Mouse (Mus musculus) 3T3-L1 (cell line): ENCODE measurements around the gene Xpnpep3.
"Not testable (repeated sequence)": the region's sequence is repeated elsewhere in the genome, so short reads cannot be mapped to it uniquely, and the experiment has no call there.

Experiments
- DNase-seq: peaks from one replicate; pipeline ENCODE4 v3.0.0-alpha.2; 2015; ENCODE audit warnings: low read depth, low spot score

The Xpnpep3 gene

GRCm38 (mm10) chr15:81399297-81399637 is 671 bp upstream of the Xpnpep3 start:
- DNase-seq, result no peak

GRCm38 (mm10) chr15:81405008-81405407 is 5.1 kb downstream of the Xpnpep3 start:
- no peak for DNase-seq

DNA sequence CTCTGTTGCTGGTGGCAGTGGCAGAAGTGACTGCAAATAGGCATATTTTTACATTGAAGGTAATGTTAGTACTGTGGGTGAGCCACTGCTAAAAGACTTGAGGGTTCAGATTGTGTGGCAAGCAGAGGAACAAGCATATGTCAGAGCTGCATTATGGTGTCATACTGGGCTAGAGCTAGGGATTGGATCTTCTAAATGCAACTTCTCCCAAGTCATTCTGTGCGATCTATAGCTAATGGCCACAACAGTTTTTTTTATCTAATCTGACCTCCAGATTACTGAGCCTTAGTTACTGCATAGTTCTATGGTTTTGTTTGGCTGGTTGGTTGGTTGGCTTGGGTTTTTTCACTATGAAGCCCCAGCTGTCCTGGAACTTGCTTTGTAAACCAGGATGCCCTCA is 8.3 kb downstream of the Xpnpep3 start, which contains the start of gene Dnajb7:
Gene Dnajb7 (minus strand): TSS at position 101 of the 400 bp plus-strand sequence.
- DNase-seq, result no peak

DNA sequence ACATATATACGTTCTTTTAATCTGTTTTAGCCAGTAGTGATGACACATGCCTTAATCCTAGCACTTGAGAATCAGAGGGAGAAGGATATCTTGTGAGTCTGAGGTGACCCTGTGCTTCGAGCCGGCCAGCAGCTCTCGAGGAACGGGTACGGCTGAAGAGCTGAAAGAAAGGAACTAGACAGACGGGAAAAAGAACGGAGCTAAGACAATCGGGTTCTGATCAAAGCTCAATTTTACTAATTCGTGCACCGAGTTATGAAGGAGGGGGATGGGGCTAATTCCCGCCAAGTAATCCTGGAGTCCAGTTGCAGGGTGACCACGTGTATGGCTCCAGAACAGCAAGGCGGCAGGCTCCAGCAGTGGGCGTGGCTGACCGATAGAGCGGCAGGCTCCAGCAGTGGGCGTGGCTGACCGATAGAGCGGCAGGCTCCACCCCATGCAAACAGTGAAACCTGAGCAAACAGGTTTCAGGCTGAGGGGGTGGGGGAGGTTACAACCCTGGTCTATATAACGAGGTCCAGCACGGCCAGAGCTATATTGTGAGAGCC is 16.9 kb downstream of the Xpnpep3 start:
- not testable (repeated sequence) for DNase-seq

DNA sequence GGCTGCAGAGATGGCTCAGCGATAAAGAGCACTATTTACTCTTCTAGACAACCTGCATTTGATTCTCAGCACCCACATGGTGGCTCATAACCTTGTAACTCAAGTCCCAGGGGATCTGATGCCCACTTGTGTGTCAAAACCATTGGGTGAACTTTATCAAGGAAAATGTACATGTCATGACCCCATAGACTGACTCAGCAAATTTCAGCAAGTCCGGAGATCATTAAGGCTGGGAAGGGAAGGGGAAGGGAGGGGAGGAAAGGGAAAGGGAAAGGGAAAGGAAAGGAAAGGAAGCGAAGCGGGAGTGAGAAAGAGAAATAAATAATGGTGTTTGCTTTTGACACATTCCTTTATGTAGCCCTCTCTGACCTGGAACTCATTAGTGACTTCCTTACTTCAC is 18.1 kb downstream of the Xpnpep3 start:
- DNase-seq, result no peak

DNA sequence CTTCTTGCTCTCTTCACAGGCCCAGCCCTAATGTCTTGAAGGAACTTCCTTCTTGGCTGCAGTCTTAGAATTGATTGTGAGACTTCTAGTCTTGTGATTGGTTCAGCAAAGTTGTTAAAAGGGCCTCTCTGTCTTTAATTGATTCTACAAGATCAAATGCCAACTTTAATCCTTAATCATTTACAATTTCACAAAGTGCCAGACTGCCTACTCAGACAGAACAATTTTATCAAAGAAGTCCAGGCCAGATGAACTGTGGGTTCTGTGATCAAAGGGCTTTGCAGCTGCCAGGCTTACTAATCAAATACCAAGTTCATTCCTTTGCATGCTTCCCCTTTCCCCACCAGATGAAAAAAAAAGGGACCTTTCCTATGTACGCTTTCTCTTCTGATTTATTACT is 21.5 kb downstream of the Xpnpep3 start:
- no peak for DNase-seq

GRCm38 (mm10) chr15:81422156-81422681 is 22.3 kb downstream of the Xpnpep3 start:
- DNase-seq, result no peak

DNA sequence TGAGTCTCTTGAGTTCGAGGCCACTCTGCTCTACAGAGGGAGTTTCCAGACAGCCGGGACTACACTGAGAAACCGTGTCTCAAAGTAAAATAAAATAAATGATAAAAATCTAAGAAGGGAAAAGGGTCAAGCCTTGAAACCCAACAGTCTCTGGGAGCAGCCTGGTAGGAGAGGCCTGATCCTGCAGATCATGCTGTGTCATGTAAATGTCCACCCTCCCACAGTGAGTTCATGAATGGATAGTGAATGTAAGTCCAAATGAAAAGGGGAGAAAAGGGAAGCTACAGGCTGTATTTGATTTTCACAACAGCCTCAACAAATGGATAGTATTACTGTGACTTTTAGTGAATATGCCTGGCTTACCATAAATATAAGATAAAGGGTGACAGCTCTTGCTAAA is 25.4 kb downstream of the Xpnpep3 start:
- no peak for DNase-seq

DNA sequence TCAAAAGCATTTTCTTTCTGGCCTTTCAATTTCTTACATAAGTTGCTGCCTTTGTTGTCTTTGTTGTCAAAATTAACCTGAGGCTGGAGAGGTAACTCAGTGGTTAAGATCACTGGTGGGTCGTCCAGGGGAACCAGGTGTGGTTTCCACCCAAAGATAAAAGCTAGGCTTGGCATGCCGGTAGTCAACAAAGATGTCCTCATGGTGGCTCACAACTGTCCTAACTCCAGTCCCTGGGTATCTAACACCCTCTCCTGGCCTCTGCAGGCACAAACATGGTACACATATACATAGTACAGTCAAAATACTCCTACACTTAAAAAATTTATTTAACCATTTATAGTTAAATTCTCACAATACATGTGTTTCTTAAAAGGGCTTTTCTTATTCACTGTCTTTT is 28.0 kb downstream of the Xpnpep3 start:
- DNase-seq, result no peak

DNA sequence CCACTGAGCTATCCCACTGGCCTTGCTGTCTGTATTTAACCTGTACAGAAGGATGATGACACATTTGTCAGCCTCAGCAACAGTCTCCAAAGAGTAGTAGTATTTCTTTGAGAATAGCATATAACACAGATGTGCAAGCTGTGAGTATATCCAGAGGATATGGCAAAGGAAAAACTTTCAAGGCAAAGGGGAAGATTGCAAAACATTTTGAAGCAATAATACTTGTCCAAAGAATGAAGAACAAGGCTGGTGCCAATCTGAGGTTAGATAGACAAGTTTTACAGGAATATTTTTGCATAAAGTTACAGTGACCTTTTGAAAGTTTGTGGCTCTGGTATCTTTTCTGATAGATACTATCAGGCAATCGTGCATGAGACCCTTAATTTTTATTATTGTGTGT is 31.3 kb downstream of the Xpnpep3 start:
- no peak for DNase-seq

- DNase-seq, result no peak
Measured at GRCm38 (mm10) chr15:81438345-81438744, 38.4 kb downstream of the Xpnpep3 start.

GRCm38 (mm10) chr15:81439236-81439635 is 39.3 kb downstream of the Xpnpep3 start:
- DNase-seq, result no peak

GRCm38 (mm10) chr15:81448463-81448862 is 48.5 kb downstream of the Xpnpep3 start:
- peak; percentile 88 for DNase-seq

DNA sequence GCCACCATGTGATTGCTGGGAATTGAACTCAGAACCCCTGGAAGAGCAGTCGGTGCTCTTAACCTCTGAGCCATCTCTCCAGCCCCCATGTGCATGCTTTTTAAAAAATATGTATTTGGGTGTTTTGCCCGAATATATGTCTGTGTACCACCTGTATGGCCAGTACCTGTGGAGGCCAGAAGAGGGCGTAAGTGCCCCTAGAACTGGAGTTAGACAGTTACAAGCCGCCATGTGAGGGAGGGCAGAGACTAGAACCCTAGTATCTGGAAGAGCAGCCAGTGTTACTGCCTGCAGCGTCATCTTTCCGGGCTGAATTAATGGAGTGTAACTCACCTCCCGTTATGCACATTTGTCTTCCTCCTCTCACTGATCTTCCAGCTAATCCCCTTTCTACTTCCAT is 61.6 kb downstream of the Xpnpep3 start:
- no peak for DNase-seq

GRCm38 (mm10) chr15:81465016-81465660 is 65.2 kb downstream of the Xpnpep3 start:
- DNase-seq, result peak; percentile 31

GRCm38 (mm10) chr15:81465901-81466737 is 66.2 kb downstream of the Xpnpep3 start, which contains the start of gene Rbx1:
Gene Rbx1, plus strand, starts transcription at chr15:81466296.
- DNase-seq, result peak; percentile 96

GRCm38 (mm10) chr15:81466738-81467113 is 66.8 kb downstream of the Xpnpep3 start:
- DNase-seq, result no peak

- no peak for DNase-seq
Measured at GRCm38 (mm10) chr15:81470735-81471134, 70.8 kb downstream of the Xpnpep3 start.

- DNase-seq, result no peak
Measured at GRCm38 (mm10) chr15:81472256-81472655, 72.3 kb downstream of the Xpnpep3 start.

GRCm38 (mm10) chr15:81475654-81476053 is 75.7 kb downstream of the Xpnpep3 start:
- DNase-seq, result peak; percentile 43

DNA sequence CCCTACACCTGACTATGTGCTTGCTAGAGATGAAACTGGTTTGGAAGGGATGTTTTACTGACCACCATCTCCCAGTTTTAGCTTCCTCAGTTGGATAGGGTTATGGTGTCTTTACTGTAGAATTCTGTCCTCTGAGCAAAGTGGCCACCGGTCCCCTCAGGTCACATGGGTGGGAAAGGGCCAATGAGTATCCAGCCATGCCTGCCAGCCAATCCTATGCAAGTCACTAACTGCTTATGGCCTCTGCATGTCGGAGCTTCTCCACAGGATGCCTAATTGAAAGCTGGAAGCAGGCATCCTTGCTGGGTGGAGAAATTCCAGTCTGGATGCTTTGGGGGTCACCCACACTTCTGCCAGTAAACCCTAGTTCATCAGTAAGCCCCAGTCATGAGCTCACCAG is 76.7 kb downstream of the Xpnpep3 start:
- no peak for DNase-seq

DNA sequence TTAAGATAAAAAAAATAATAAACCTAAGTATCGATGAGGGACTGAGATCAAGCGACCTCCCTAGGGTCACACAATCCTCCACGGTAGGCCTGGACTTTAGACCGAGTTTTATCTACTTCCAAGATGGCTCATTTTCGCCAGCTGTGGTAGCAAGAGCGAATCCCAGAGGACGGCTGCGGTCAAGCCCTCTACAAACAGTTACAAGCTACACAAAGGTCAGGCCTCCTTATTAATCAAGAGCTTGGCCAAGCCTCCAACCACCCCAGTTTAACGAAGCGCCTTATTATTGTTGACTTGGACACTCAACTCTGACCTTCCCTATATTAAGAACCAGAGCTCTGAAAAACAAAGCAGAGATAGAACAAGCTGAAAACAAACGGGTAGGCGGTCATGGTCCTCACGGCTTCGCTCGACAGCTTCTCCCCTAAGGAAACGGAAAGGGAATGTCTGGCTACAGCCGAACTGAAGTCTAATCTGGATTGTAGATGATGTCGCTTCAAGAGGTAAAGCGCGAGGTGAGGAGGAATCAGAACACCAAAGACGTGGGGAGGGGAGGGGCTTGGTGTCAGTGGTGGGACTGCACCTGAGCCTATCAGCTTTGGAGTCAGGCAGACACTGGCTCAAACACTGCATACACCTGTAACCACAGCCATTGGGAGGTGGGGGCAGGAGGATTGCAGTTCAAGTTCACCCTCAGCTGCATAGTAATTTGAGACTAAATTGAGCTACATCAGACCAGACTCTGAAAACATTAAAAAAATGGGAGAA is 79.7 kb downstream of the Xpnpep3 start:
- DNase-seq, result no peak
